Mouse (Mus musculus) left cerebral cortex, postnatal 25 days (tissue): ENCODE results near the gene Notch3. TPM values are rescaled to one million over a fixed set of nuclear protein-coding genes. Genes with fewer than 3 reads are reported as not detected.

Source experiments
- DNase-seq, 2 experiments: peaks; one replicate each; pipeline ENCODE4 v3.0.0; 2022; ENCODE audit warnings: low spot score in 2 of 2, mixed read lengths in 1 of 2
- intact Hi-C: fragments of 180-260 bp; cut with DNase I; formaldehyde crosslinking; loops from one replicate; pipeline ENCODE4 v1.15.1; 2025
- total RNA-seq, 2 experiments: library from RNA; stranded (reverse); gene quantifications; 2 replicates each; pipeline ENCODE4 v1.2.3; 2021

Notch3 gene
- total RNA-seq, 2 experiments from 2014 or later = 7.5 to 10.0 TPM

- DNase-seq = no peak
- intact Hi-C loops = no loop called here
These were observed 3.0 kb upstream of the Notch3 start for GRCm38 (mm10) chr17:32169518-32170225.

- intact Hi-C loops = no loop called here
- DNase-seq = no peak
These were observed 653 bp downstream of the Notch3 start for GRCm38 (mm10) chr17:32165803-32166595.

GRCm38 (mm10) chr17:32165266-32165802, 1.3 kb downstream of the Notch3 start:
- intact Hi-C loops = no loop called here
- DNase-seq = no peak

- DNase-seq = no peak
- intact Hi-C loops = loop anchor here (5.0 kb wide), 1 partner anchor 43 kb away; no protein-coding TSS in a partner anchor
These were observed 1.9 kb downstream of the Notch3 start for GRCm38 (mm10) chr17:32164780-32165179.

GRCm38 (mm10) chr17:32163910-32164650, 2.6 kb downstream of the Notch3 start:
- DNase-seq = no peak

GRCm38 (mm10) chr17:32162112-32162850, 4.4 kb downstream of the Notch3 start:
- intact Hi-C loops = loop anchor here (5.0 kb wide), 1 partner anchor 45 kb away; no protein-coding TSS in a partner anchor
- DNase-seq = peak; percentile 41 to 46

More at GRCm38 (mm10) chr17:32163910-32164650, 2.6 kb downstream of the Notch3 start:
- intact Hi-C loops = loop anchor here (5.0 kb wide), 1 partner anchor 43 kb away; no protein-coding TSS in a partner anchor

GRCm38 (mm10) chr17:32160882-32161281, 5.8 kb downstream of the Notch3 start:
- intact Hi-C loops = loop anchor here (5.0 kb wide), 1 partner anchor 46 kb away; no protein-coding TSS in a partner anchor

GRCm38 (mm10) chr17:32158841-32159240, 7.8 kb downstream of the Notch3 start:
- intact Hi-C loops = no loop called here

More at GRCm38 (mm10) chr17:32160882-32161281, 5.8 kb downstream of the Notch3 start:
- DNase-seq = no peak

GRCm38 (mm10) chr17:32146718-32147117, 19.9 kb downstream of the Notch3 start:
- DNase-seq = peak in 1 of 2 experiments; percentile 72
- intact Hi-C loops = loop anchor here (10.0 kb wide), 1 partner anchor 138 kb away; the partner anchor contains the start of gene Brd4

More at GRCm38 (mm10) chr17:32158841-32159240, 7.8 kb downstream of the Notch3 start:
- no peak for DNase-seq

GRCm38 (mm10) chr17:32142907-32143854, 23.5 kb downstream of the Notch3 start:
- DNase-seq = peak; percentile 76 to 79
- intact Hi-C loops = loop anchor here (10.0 kb wide), 1 partner anchor 142 kb away; the partner anchor contains the start of gene Brd4

GRCm38 (mm10) chr17:32142234-32142633, 24.4 kb downstream of the Notch3 start:
- intact Hi-C loops = loop anchor here (10.0 kb wide), 1 partner anchor 143 kb away; the partner anchor contains the start of gene Brd4
- peak in 1 of 2 experiments; percentile 81 for DNase-seq

GRCm38 (mm10) chr17:32133375-32133774, 33.3 kb downstream of the Notch3 start:
- intact Hi-C loops = no loop called here

GRCm38 (mm10) chr17:32132087-32132486, 34.6 kb downstream of the Notch3 start:
- intact Hi-C loops = no loop called here
- no peak for DNase-seq

More at GRCm38 (mm10) chr17:32133375-32133774, 33.3 kb downstream of the Notch3 start:
- DNase-seq = no peak

GRCm38 (mm10) chr17:32130506-32130905, 36.1 kb downstream of the Notch3 start:
- no peak for DNase-seq
- intact Hi-C loops = no loop called here

GRCm38 (mm10) chr17:32127195-32127594, 39.5 kb downstream of the Notch3 start:
- intact Hi-C loops = no loop called here

GRCm38 (mm10) chr17:32125407-32125806, 41.2 kb downstream of the Notch3 start:
- no peak for DNase-seq
- intact Hi-C loops = no loop called here

More at GRCm38 (mm10) chr17:32127195-32127594, 39.5 kb downstream of the Notch3 start:
- no peak for DNase-seq

GRCm38 (mm10) chr17:32123545-32123944, 43.1 kb downstream of the Notch3 start:
- DNase-seq = no peak
- intact Hi-C loops = no loop called here
